Mouse (Mus musculus): ENCODE results near the gene Il2ra.
A peak's percentile ranks its signal among the peaks of the same experiment; 100 is the strongest.
"Not testable (repeated sequence)": the region's sequence is repeated elsewhere in the genome, so short reads cannot be mapped to it uniquely, and the experiment has no call there.

The Il2ra gene

GRCm38 (mm10) chr2:11642451-11642941, at the start of gene Il2ra:
Gene Il2ra, plus strand, starts transcription at chr2:11642807.
- DNase-seq (ENCODE audit: low spot score), result no peak

GRCm38 (mm10) chr2:11596690-11597089, 45.9 kb upstream of the Il2ra start:
- no peak for DNase-seq (ENCODE audit: low spot score)

GRCm38 (mm10) chr2:11597906-11598305, 44.7 kb upstream of the Il2ra start:
- DNase-seq (ENCODE audit: low spot score), result no peak

- DNase-seq (ENCODE audit: low spot score), result no peak
These were observed 40.8 kb upstream of the Il2ra start for GRCm38 (mm10) chr2:11601795-11602194.

- DNase-seq (ENCODE audit: low spot score), result peak; percentile 86
These were observed 39.8 kb upstream of the Il2ra start for GRCm38 (mm10) chr2:11602506-11603489.

GRCm38 (mm10) chr2:11604053-11604452, 38.6 kb upstream of the Il2ra start, which contains the start of gene Rbm17:
Gene Rbm17, minus strand, starts transcription at chr2:11604153.
- DNase-seq (ENCODE audit: low spot score), result no peak

GRCm38 (mm10) chr2:11604911-11605310, 37.7 kb upstream of the Il2ra start:
- DNase-seq (ENCODE audit: low spot score), result no peak

- DNase-seq (ENCODE audit: low spot score), result not testable (repeated sequence)
These were observed 35.9 kb upstream of the Il2ra start for GRCm38 (mm10) chr2:11606718-11607117.

- not testable (repeated sequence) for DNase-seq (ENCODE audit: low spot score)
These were observed 29.7 kb upstream of the Il2ra start for GRCm38 (mm10) chr2:11612939-11613338.

GRCm38 (mm10) chr2:11616846-11617245, 25.8 kb upstream of the Il2ra start:
- DNase-seq (ENCODE audit: low spot score), result no peak

- DNase-seq (ENCODE audit: low spot score), result no peak
These were observed 23.0 kb upstream of the Il2ra start for GRCm38 (mm10) chr2:11619598-11619997.

GRCm38 (mm10) chr2:11623173-11623572, 19.4 kb upstream of the Il2ra start:
- DNase-seq (ENCODE audit: low spot score), result no peak

GRCm38 (mm10) chr2:11623726-11624125, 18.9 kb upstream of the Il2ra start:
- DNase-seq (ENCODE audit: low spot score), result no peak

GRCm38 (mm10) chr2:11625890-11626289, 16.7 kb upstream of the Il2ra start, which contains the start of gene Gm17490:
Gene Gm17490, minus strand, starts transcription at chr2:11626264.
- no peak for DNase-seq (ENCODE audit: low spot score)

GRCm38 (mm10) chr2:11635035-11635434, 7.6 kb upstream of the Il2ra start:
- no peak for DNase-seq (ENCODE audit: low spot score)

- DNase-seq (ENCODE audit: low spot score), result no peak
These were observed 7.0 kb upstream of the Il2ra start for GRCm38 (mm10) chr2:11635471-11636137.

GRCm38 (mm10) chr2:11636138-11636480, 6.5 kb upstream of the Il2ra start:
- DNase-seq (ENCODE audit: low spot score), result no peak

GRCm38 (mm10) chr2:11637115-11637514, 5.5 kb upstream of the Il2ra start:
- DNase-seq (ENCODE audit: low spot score), result no peak

- no peak for DNase-seq (ENCODE audit: low spot score)
These were observed 1.4 kb downstream of the Il2ra start for GRCm38 (mm10) chr2:11644057-11644456.

GRCm38 (mm10) chr2:11645297-11645696, 2.7 kb downstream of the Il2ra start:
- no peak for DNase-seq (ENCODE audit: low spot score)

GRCm38 (mm10) chr2:11651476-11651875, 8.9 kb downstream of the Il2ra start:
- no peak for DNase-seq (ENCODE audit: low spot score)

GRCm38 (mm10) chr2:11652196-11652595, 9.6 kb downstream of the Il2ra start:
- no peak for DNase-seq (ENCODE audit: low spot score)

- no peak for DNase-seq (ENCODE audit: low spot score)
These were observed 10.2 kb downstream of the Il2ra start for GRCm38 (mm10) chr2:11652780-11653179.
